ENCODE assay signal across 10 mouse cellular contexts in genomic region chr10:67539401-67539730, GRCm38 (mm10). TPM values are rescaled to one million over a fixed set of nuclear protein-coding genes. Genes with fewer than 3 reads are reported as not detected.
DNase-seq lines count a peak whose midpoint lies in the region; ATAC-seq and TF ChIP-seq lines count a peak whose summit lies in the region.
"Had no signal": no experiment of that assay in that cellular context is flagged by ENCODE, and none has a peak within 500 bp of the region (broad histone marks: within the 10 kb centered on the region; RNA-seq: fewer than 3 reads in every experiment).

No protein-coding gene starts in this region.

- no peak overlapping the region for H3K9ac ChIP-seq in kidney, embryonic 15.5 days
- no peak overlapping the region for H3K9ac ChIP-seq in forebrain, embryonic 12.5 days
- H3K9ac ChIP-seq in limb, embryonic 13.5 days, result no peak overlapping the region
- H3K9ac ChIP-seq: liver, embryonic 12.5 days had no signal

- peak overlapping the region; percentile 98 for H3K4me2 ChIP-seq in kidney, embryonic 15.5 days
- peak overlapping the region; percentile 91; the same call in 1 of the 2 replicates for H3K4me2 ChIP-seq in forebrain, embryonic 12.5 days
- H3K4me2 ChIP-seq in limb, embryonic 13.5 days (replicated peaks), result peak overlapping the region; percentile 98

- no peak overlapping the region for H3K27ac ChIP-seq in kidney, embryonic 15.5 days
- H3K27ac ChIP-seq in kidney, adult 2 months (ENCODE audit: insufficient read depth, low read depth, low read length), result no peak overlapping the region
- no peak overlapping the region for H3K27ac ChIP-seq in cortical plate, adult 2 months (ENCODE audit: insufficient read depth, low read length)
- no peak overlapping the region for H3K27ac ChIP-seq in forebrain, embryonic 12.5 days
- no peak overlapping the region for H3K27ac ChIP-seq in limb, embryonic 13.5 days
- H3K27ac ChIP-seq: liver, embryonic 12.5 days; midbrain, embryonic 12.5 days had no signal

- H3K9me3 ChIP-seq in kidney, embryonic 15.5 days (replicated peaks), result no peaks in the 10 kb centered on the region
- no peaks in the 10 kb centered on the region for H3K9me3 ChIP-seq in forebrain, embryonic 12.5 days
- H3K9me3 ChIP-seq in limb, embryonic 13.5 days, result no peaks in the 10 kb centered on the region
- H3K9me3 ChIP-seq: G1E; liver, embryonic 12.5 days; midbrain, embryonic 12.5 days had no signal

- ATAC-seq in kidney, embryonic 15.5 days (replicated peaks; ENCODE audit: low FRiP score), result no peak
- ATAC-seq in forebrain, embryonic 12.5 days (ENCODE audit: low FRiP score), result no peak
- ATAC-seq in limb, embryonic 13.5 days (ENCODE audit: low FRiP score, low read depth), result no peak
- ATAC-seq: liver, embryonic 12.5 days had no signal

- H3K4me3 ChIP-seq in kidney, embryonic 15.5 days (replicated peaks), result peak overlapping the region; percentile 65
- H3K4me3 ChIP-seq in kidney, adult 2 months (ENCODE audit: insufficient read depth, low read depth, low read length), result no peak overlapping the region
- H3K4me3 ChIP-seq in cortical plate, adult 2 months (ENCODE audit: insufficient read depth, low read length), result peak overlapping the region; percentile 21
- H3K4me3 ChIP-seq in forebrain, embryonic 12.5 days (replicated peaks), result 0 out of 2 replicates have a peak overlapping the region, but pooled peaks have one; percentile 50
- peak overlapping the region; percentile 64 for H3K4me3 ChIP-seq in limb, embryonic 13.5 days

- TF ChIP-seq POLR2A in kidney, adult 2 months (IDR thresholded peaks at IDR 0.05; ENCODE audit: low read depth, low read length), result no peak
- no peak for TF ChIP-seq POLR2A in cortical plate, adult 2 months (IDR thresholded peaks at IDR 0.05; ENCODE audit: extremely low read depth, insufficient read depth, low read length)

- TF ChIP-seq CTCF in kidney, adult 2 months (conservative IDR thresholded peaks at IDR 0.05; ENCODE audit: insufficient read depth, insufficient read length, low read depth, low read length), result no peak
- no peak for TF ChIP-seq CTCF in cortical plate, adult 2 months (IDR thresholded peaks at IDR 0.05; ENCODE audit: extremely low read depth, insufficient read depth, low read length)

- no peak for DNase-seq in kidney, adult 2 months
- DNase-seq in ovary, postnatal 36 days (ENCODE audit: low spot score), result no peak
- no peak for DNase-seq in retina, embryonic 14.5 days (ENCODE audit: low spot score)

- peaks cover 66% of the 10 kb centered on the region for H3K27me3 ChIP-seq in kidney, embryonic 15.5 days
- H3K27me3 ChIP-seq in kidney, adult 2 months (replicated peaks; ENCODE audit: control insufficient read depth, insufficient read depth, low read length), result peaks cover 3% of the 10 kb centered on the region; the same call in 1 of the 2 replicates
- H3K27me3 ChIP-seq in forebrain, embryonic 12.5 days, result peaks cover 86% of the 10 kb centered on the region
- peaks cover 77% of the 10 kb centered on the region for H3K27me3 ChIP-seq in limb, embryonic 13.5 days

- WGBS in kidney, embryonic 15.5 days, result 43% methylated on average over 6 of the region's 6 CpGs
- 35% methylated on average over 6 of the region's 6 CpGs for WGBS in kidney, adult 2 months
- 38% methylated on average over 6 of the region's 6 CpGs for WGBS in forebrain, embryonic 12.5 days
- 32% methylated on average over 6 of the region's 6 CpGs for WGBS in limb, embryonic 13.5 days

- peaks cover 52% of the 10 kb centered on the region for H3K4me1 ChIP-seq in kidney, embryonic 15.5 days
- no peaks in the 10 kb centered on the region for H3K4me1 ChIP-seq in kidney, adult 2 months (ENCODE audit: control insufficient read depth, insufficient read depth, low read length)
- H3K4me1 ChIP-seq in cortical plate, adult 2 months (ENCODE audit: control insufficient read depth, insufficient read depth, low read length), result peaks cover 2% of the 10 kb centered on the region
- H3K4me1 ChIP-seq in forebrain, embryonic 12.5 days, result peaks cover 45% of the 10 kb centered on the region
- H3K4me1 ChIP-seq in limb, embryonic 13.5 days, result peaks cover 34% of the 10 kb centered on the region

- H3K36me3 ChIP-seq in kidney, embryonic 15.5 days, result peaks cover under 1% of the 10 kb centered on the region; the same call in 1 of the 2 replicates
- no peaks in the 10 kb centered on the region for H3K36me3 ChIP-seq in kidney, adult 2 months (ENCODE audit: control insufficient read depth, insufficient read depth, low read length)
- no peaks in the 10 kb centered on the region for H3K36me3 ChIP-seq in forebrain, embryonic 12.5 days (replicated peaks)
- H3K36me3 ChIP-seq in limb, embryonic 13.5 days, result no peaks in the 10 kb centered on the region
- H3K36me3 ChIP-seq: midbrain, embryonic 12.5 days had no signal

RNA-seq across cellular contexts. Expression of gene Egr2, which starts 4.1 kb away (rescaled TPM):
- polyA plus RNA-seq in kidney, embryonic 15.5 days (2015; fragmentation: Nextera tagmentation; extraction: Ambion mirVana), result 0.52 and 1.1 TPM in 2 replicates
- polyA plus RNA-seq in kidney, adult 2 months (2012; rRNA removed), result 0.57 and 1.8 TPM in 2 replicates
- polyA plus RNA-seq in cortical plate, adult 2 months (2012; rRNA removed), result 3.4 and 9.9 TPM in 2 replicates
- 0.20 and 0.37 TPM in 2 replicates for polyA plus RNA-seq in forebrain, embryonic 12.5 days (2016; fragmentation: Nextera tagmentation; extraction: Ambion mirVana)
- polyA plus RNA-seq in limb, embryonic 13.5 days (2015; fragmentation: Nextera tagmentation; extraction: Ambion mirVana), result 0.87 and 1.6 TPM in 2 replicates

RNA-seq across cellular contexts. Expression of gene Ado, which starts 9.4 kb away (rescaled TPM):
- 70.1 and 72.4 TPM in 2 replicates for polyA plus RNA-seq in kidney, embryonic 15.5 days (2015; fragmentation: Nextera tagmentation; extraction: Ambion mirVana)
- polyA plus RNA-seq in kidney, adult 2 months (2012; rRNA removed), result 7.7 and 10.1 TPM in 2 replicates
- 25.9 and 28.7 TPM in 2 replicates for polyA plus RNA-seq in cortical plate, adult 2 months (2012; rRNA removed)
- polyA plus RNA-seq in forebrain, embryonic 12.5 days (2016; fragmentation: Nextera tagmentation; extraction: Ambion mirVana), result 56.2 and 62.6 TPM in 2 replicates
- 72.2 and 79.9 TPM in 2 replicates for polyA plus RNA-seq in limb, embryonic 13.5 days (2015; fragmentation: Nextera tagmentation; extraction: Ambion mirVana)
